Mouse (Mus musculus) gastrocnemius, adult 18-20 months (tissue): Measurements from ENCODE around the gene Hist1h2bk. TPM values are rescaled to one million over a fixed set of nuclear protein-coding genes. Genes with fewer than 3 reads are reported as not detected.

Source experiments
- DNase-seq: peaks from one replicate; pipeline ENCODE4 v3.0.0; 2021; ENCODE audit warnings: low spot score
- long read RNA-seq, 2 experiments: library from polyadenylated mRNA; stranded (forward); transcript quantifications; one replicate each; pipeline ENCODE4 v2.0.0; 2021
- total RNA-seq, 2 experiments: library from RNA; stranded (reverse); gene quantifications; 2 replicates each; pipeline ENCODE4 v1.2.3; 2021

Gene Hist1h2bk
- 1 to 10 TPM; 2.1 to 3.6 TPM for total RNA-seq
- long read RNA-seq, experiment 1, result 0 reads
- long read RNA-seq, experiment 2, result 0 reads

DNA sequence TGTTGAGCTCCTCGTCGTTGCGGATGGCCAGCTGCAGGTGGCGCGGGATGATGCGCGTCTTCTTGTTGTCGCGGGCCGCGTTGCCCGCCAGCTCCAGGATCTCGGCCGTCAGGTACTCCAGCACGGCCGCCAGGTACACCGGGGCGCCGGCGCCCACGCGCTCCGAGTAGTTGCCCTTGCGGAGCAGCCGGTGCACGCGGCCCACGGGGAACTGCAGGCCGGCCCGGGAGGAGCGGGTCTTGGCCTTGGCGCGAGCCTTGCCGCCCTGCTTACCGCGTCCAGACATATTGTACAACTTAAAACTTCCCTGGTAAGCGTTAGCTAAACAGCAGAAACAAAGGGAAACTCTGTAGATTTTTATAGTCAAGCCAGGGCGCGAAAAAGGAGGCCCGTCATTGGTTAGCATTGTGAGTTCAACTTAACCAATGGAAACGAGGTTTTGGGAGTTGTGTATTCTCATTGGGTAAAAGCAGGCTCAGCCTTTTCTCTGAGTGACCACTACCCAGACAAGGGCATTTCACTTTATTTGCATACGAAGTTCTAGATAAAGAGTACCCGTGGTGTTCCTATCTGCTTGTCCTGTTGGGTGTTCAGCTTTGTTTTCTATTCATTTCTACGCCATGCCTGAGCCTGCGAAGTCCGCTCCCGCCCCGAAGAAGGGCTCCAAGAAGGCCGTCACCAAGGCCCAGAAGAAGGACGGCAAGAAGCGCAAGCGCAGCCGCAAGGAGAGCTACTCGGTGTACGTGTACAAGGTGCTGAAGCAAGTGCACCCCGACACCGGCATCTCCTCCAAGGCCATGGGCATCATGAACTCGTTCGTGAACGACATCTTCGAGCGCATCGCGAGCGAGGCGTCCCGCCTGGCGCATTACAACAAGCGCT is at the start of gene Hist1h2bk, which contains the start of gene Hist1h2ah:
Gene Hist1h2bk, plus strand, starts transcription at position 604 of the 882 bp plus-strand sequence.
Gene Hist1h2ah, minus strand, starts transcription at position 302 of the 882 bp plus-strand sequence.
- peak; percentile 85 for DNase-seq

DNA sequence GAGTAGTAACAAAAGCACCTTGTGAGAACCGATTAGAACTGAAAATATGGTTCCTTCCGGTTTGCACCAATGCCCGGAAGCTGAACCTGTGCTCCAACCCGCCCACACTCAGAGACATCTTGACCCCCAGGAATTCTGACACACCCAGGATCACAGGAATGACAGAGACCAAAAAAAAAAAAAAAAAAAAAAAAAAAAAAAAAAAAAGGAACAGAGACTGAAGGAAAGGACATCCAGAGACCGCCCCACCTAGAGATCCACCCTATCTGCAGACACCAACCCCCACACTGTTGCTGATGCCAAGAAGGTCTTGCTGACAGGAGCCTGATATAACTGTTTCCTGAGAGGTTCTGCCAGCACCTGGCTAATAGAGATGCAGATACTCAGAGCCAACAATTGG is 43.1 kb upstream of the Hist1h2bk start:
- no peak for DNase-seq

DNA sequence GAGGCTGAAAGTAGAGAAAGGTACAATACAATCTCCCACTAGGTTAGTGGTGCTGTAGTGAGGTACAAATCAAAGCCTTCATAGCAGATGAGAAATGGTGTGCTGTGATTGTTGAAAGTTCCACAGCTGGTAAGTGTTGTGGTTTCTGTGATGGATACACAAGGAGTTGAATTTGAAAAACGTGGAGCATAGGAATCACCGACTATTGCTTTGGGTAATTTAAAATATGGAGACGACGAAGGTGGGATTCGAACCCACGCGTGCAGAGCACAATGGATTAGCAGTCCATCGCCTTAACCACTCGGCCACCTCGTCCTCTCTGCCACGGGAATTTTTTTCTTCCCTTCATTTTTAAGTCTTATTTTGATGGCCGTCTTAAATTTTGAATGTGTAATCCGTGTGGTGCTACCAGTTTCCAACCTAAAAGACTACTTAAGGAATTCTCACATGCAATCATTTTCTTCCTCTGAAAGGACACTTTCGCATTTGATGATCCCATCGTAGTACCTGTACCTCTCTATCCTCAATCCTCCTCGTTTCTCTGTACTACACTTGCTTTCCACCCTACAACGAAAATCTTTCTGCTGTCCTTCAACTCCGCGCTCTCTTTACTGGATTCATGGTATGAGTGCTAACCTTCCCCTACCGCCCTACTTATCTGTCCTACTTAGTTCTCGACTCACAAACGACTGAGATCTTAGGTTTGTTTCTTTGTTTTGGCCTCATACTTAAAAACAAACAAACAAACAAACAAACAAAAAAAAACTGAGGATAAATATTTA is 41.5 kb upstream of the Hist1h2bk start:
- DNase-seq, result no peak

DNA sequence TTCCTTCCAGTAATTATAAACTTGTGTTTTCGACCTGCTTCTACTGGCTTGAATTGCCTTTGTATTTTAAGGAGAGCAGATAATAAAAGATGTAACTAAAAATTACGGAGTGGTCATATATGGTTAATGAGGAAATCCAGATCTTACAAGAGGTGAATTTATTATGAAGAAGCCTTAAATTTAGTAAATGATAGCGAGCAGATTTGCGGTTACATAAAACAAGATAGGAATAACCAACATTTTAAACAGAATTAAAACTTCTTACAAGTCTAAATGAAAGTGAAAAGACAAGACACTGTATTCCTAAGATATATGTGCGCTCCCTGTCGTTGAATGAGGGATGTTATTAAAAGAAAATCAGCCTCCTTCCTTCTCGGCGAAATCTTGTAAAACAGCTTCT is 40.8 kb upstream of the Hist1h2bk start:
- no peak for DNase-seq

GRCm38 (mm10) chr13:21995331-21995914 is 40.2 kb upstream of the Hist1h2bk start:
- no peak for DNase-seq

DNA sequence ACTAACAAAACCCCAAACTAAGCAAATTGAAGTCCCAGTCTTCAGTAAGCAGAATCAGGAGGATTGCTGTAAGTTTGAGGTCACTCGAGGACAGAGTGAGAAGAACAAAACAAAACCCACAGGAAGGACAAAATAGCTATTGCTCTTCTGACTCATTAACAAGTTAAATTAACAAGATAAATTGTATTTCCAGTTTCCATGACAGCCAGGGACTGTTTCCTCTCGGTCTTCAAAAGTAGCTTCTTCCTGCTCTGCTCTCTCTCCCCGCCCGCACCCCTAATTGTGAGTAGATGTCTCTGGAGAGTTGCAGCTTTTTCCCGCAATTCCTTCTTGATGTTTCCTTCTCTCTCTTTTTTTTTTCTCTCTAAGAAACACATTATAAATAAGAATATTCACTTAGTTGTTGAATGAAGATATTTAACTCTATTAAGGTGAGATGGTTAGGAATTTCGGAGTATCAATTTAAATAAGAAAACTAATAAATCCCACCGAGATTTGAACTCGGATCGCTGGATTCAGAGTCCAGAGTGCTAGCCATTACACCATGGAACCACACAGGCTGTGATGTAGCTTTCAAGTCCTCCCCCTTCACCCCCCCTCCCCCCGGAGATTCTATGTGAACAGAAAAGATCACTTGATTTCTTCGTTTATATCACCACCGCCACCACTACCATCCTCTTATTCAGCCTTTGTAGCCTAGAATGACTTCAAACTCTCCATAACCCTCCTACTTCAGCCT is 39.4 kb upstream of the Hist1h2bk start:
- no peak for DNase-seq

DNA sequence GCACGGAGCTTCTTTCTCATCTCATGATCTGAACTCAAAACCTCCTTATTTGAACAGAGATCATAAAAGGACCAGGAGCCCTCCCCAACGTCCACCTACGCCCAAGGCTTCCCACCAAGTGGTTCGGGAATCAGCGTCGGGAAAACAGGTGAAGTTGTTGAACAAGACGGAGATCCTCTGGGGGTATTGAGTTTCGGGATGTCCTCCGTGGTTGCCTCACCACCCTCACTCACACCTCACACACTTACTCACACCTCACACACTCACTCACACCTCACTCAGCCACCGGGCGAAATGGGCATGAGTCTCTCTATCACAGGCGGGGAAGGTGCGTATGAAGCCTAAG is 38.9 kb upstream of the Hist1h2bk start:
- DNase-seq, result no peak

GRCm38 (mm10) chr13:21997201-21997820 is 38.4 kb upstream of the Hist1h2bk start:
- no peak for DNase-seq

DNA sequence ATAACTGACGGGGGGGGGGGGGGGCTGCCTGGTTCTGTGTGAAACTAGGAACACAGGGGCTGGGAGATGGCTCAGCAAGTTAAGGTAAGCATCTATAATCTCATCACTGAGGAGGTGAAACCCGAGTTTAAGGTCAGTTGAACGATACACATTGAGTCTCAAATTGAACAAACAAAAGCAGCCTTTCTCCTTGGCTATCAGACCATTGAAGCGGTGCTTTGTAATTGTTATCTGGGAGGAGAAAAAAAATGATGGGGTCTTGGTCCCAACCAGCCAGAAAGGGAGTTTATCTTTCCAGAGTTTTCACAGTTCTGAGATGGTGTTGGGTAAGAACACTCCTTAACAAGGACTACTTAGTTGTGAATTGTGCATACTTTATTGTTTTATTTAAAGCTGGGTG is 37.8 kb upstream of the Hist1h2bk start:
- DNase-seq, result no peak

DNA sequence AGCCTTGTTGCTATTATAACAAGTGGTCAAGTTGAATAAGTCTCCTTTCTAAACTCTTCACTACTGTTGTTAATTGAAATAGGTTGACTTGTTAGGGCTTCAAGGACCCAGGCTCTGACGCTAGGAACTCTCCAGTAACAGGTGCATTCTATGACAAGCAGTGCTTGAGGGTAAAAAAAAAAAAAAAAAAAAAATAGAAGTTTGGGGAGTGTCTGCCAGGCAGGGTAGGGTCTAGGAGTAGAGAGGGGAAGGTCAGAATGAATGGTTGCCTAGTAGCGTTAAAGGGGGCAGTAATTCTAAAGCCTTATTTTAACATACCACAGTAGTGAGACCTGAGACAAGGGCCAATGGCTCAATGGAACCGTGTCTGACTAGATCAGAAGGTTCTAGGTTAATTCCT is 37.3 kb upstream of the Hist1h2bk start:
- no peak for DNase-seq

DNA sequence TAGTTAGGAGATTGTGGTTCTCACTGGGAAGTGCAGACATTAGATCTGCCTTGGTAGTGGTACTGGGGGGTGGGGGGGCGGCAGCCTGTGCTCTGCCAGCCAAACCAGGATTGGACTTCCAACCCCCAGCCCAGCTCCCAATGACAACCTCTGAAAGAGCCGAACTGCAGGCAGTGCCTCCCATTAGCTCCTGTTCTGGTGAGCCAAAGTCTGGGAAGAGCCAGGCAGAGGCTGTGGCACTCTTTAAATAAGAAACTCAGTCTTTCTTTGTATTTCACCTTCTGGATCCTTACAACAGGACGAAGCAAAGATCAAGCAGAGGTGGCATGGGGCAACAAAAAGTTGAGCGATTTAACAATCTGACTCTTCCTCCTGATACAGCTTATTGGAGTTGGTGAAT is 36.5 kb upstream of the Hist1h2bk start:
- DNase-seq, result no peak

DNA sequence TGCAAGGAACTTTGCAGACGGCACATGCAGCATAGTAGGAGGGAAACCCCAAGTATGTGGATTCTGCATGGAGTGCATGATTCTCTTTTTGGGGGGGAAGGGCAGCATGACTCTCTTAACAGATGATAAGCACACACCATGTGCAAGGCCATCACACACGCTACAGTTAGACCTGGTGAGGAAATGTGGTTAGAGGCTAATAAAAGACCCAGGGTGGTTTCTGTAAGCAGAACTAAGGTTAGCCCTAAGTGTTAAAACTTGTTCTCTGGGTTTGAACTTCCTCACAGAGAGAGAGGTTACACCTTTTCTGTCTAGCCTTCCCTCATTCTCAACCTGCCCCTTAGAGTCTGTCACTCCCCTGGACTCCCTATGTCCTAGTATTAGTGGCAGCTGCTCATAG is 34.3 kb upstream of the Hist1h2bk start:
- DNase-seq, result no peak

DNA sequence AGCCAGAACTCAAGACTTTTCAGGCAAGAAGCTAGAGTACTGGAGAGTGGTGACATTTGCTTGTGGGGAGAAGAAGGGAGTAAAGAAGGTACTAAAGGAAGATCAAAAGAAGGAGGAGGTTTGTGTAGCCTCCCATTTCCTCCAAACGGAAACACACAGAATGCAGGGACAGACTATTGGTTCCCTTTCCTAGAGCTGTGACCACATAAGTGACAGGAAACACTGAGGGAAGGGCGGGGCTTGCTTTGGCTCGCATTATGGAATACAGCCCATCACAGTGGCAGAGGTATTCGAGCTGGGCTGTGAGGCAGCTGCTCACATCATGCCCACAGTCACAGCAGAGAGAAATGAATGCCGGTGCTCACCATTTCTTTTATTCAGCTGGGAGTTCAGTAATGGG is 33.8 kb upstream of the Hist1h2bk start:
- DNase-seq, result no peak

GRCm38 (mm10) chr13:22005605-22006333 is 29.9 kb upstream of the Hist1h2bk start:
- no peak for DNase-seq

DNA sequence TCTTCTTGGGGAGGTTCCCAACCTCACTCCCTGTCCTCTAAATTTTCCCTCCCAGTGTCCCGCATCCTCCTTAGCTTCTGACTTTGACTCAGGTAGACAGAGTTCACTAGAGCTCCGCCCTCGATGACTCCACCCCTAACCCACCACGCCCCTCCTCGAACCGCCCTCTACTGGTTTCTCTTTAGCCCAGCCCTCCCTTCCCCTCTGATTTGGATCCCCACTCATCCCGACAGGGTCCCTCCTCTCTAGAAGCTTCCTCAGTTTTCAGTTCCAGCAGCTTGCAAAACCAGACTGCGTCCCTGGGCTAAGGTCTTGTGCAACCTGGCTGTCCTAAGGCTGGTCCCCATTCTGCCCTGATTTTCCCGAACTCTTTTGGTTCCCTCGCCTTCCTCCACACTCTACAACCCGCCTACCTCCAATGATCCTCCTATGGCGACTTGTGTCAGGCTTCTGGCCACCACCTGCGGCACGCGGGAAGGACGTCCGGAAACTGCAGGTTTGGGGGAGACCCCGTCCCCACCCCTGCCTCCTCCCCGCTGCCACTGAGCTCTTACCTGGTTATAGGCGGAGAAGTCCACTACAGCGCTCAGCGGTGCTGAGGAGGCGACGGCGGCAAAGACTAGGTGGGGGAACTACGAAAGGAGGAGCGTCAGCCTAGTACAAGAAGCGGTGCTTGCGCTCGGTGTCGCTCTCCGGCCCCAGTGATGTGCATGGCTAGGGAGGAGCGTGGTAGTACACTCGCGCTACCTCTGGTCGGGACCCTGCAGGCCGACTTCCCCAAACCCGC is 29.1 kb upstream of the Hist1h2bk start:
- DNase-seq, result peak; percentile 42

- DNase-seq, result no peak
These were observed 28.6 kb upstream of the Hist1h2bk start for GRCm38 (mm10) chr13:22007121-22007510.

- DNase-seq, result no peak
These were observed 27.8 kb upstream of the Hist1h2bk start for GRCm38 (mm10) chr13:22007872-22008271.

DNA sequence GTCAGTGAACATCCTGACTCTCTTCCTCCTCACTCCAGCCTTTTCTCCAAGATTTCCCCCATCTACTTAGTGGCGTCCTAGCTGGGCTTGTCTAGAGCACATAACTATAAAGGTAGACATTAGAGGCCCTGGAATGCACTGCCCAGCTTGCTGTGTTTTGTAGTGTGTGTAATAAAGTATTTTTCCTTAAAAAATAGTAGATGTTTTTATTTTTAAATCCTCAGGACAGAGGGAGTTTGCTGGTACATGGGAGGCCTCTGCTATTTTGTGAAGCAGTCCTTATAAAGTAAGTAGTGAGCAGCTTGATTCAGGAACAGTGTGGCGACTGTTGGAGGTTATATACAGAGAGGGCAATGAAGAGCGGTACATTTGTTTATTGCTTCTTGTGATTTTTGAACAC is 27.0 kb upstream of the Hist1h2bk start:
- DNase-seq, result no peak

- no peak for DNase-seq
These were observed 26.0 kb upstream of the Hist1h2bk start, which contains the start of gene Prss16 for GRCm38 (mm10) chr13:22009642-22010041. Prss16 (minus strand) TSS chr13:22009742.
